Mouse (Mus musculus) olfactory bulb, adult 2 months (tissue): Measurements from ENCODE around the gene Abr.

Source experiments
- CTCF ChIP-seq: fragments of 200-500 bp; IDR thresholded peaks from 2 replicates; pipeline ENCODE4 v1.5.1; 2012; ENCODE audit warnings: low read depth, mild to moderate bottlenecking, low read length, moderate library complexity; ENCODE audit not compliant: insufficient read depth
- POLR2A ChIP-seq: fragments of 200-500 bp; IDR thresholded peaks from 2 replicates; pipeline ENCODE4 v1.6.1; 2012; ENCODE audit warnings: mild to moderate bottlenecking, low read depth, low read length, moderate library complexity; ENCODE audit not compliant: insufficient read depth

- TF ChIP-seq CTCF (no peak), POLR2A (no peak)
Measured at GRCm38 (mm10) chr11:76639269-76639985, 17.3 kb upstream of the Abr start.
